Mouse (Mus musculus) kidney, adult 9 months (tissue): ENCODE results near the gene Pfn1.

Source experiments
- DNase-seq: peaks from one replicate; pipeline ENCODE4 v3.0.0; 2022

The Pfn1 gene

GRCm38 (mm10) chr11:70654198-70654922 lies at the start of gene Pfn1:
Gene Pfn1 (minus strand): TSS chr11:70654644.
- peak; percentile 65 for DNase-seq

GRCm38 (mm10) chr11:70702781-70703180 lies 48.3 kb upstream of the Pfn1 start:
- no peak for DNase-seq

- DNase-seq = no peak
Observed at GRCm38 (mm10) chr11:70701984-70702733, 47.7 kb upstream of the Pfn1 start.

GRCm38 (mm10) chr11:70701221-70701955 lies 46.9 kb upstream of the Pfn1 start:
- peak; percentile 21 for DNase-seq

GRCm38 (mm10) chr11:70700613-70701012 lies 46.2 kb upstream of the Pfn1 start:
- peak; percentile 83 for DNase-seq

- DNase-seq = peak; percentile 96
Observed at GRCm38 (mm10) chr11:70699722-70700556, 45.5 kb upstream of the Pfn1 start, which contains the start of the genes Inca1 and Kif1c. Gene Inca1 (minus strand): TSS chr11:70700155. Gene Kif1c (plus strand): TSS chr11:70700548.

GRCm38 (mm10) chr11:70699051-70699450 lies 44.6 kb upstream of the Pfn1 start:
- DNase-seq = no peak

- peak; percentile 20 for DNase-seq
Observed at GRCm38 (mm10) chr11:70697376-70697775, 42.9 kb upstream of the Pfn1 start.

GRCm38 (mm10) chr11:70693504-70693903 lies 39.1 kb upstream of the Pfn1 start:
- DNase-seq = no peak

GRCm38 (mm10) chr11:70689578-70689977 lies 35.1 kb upstream of the Pfn1 start:
- DNase-seq = peak; percentile 76

GRCm38 (mm10) chr11:70688372-70688771 lies 33.9 kb upstream of the Pfn1 start:
- no peak for DNase-seq

- peak; percentile 86 for DNase-seq
Observed at GRCm38 (mm10) chr11:70687601-70688199, 33.3 kb upstream of the Pfn1 start, which contains the start of gene Camta2. Gene Camta2 (minus strand): TSS chr11:70688105.

GRCm38 (mm10) chr11:70686901-70687566 lies 32.6 kb upstream of the Pfn1 start:
- peak; percentile 33 for DNase-seq

- no peak for DNase-seq
Observed at GRCm38 (mm10) chr11:70683640-70684039, 29.2 kb upstream of the Pfn1 start.

GRCm38 (mm10) chr11:70681897-70682581 lies 27.6 kb upstream of the Pfn1 start:
- peak; percentile 47 for DNase-seq

GRCm38 (mm10) chr11:70681170-70681569 lies 26.7 kb upstream of the Pfn1 start:
- no peak for DNase-seq

- DNase-seq = no peak
Observed at GRCm38 (mm10) chr11:70679894-70680293, 25.4 kb upstream of the Pfn1 start.

GRCm38 (mm10) chr11:70679361-70679760 lies 24.9 kb upstream of the Pfn1 start:
- DNase-seq = no peak

- no peak for DNase-seq
Observed at GRCm38 (mm10) chr11:70678576-70678975, 24.1 kb upstream of the Pfn1 start.

- no peak for DNase-seq
Observed at GRCm38 (mm10) chr11:70678092-70678491, 23.6 kb upstream of the Pfn1 start.

GRCm38 (mm10) chr11:70674501-70674900 lies 20.1 kb upstream of the Pfn1 start:
- no peak for DNase-seq
